Mouse (Mus musculus) ES-Bruce4 (cell line): ENCODE measurements around the gene Triobp. TPM values are rescaled to one million over a fixed set of nuclear protein-coding genes. Genes with fewer than 3 reads are reported as not detected.
"Not testable (repeated sequence)": the region's sequence is repeated elsewhere in the genome, so short reads cannot be mapped to it uniquely, and the experiment has no call there.

Source experiments
- H3K27ac ChIP-seq: 2 replicates; pipeline ENCODE4 v1.5.1; 2012; ENCODE audit warnings: low read length, inconsistent platforms; ENCODE audit not compliant: insufficient read depth
- H3K27me3 ChIP-seq: 2 replicates; pipeline ENCODE4 v1.6.1; 2012; ENCODE audit warnings: mild to moderate bottlenecking, low read length, inconsistent platforms; ENCODE audit not compliant: control insufficient read depth, poor library complexity, insufficient read depth, severe bottlenecking
- H3K36me3 ChIP-seq: 2 replicates; pipeline ENCODE4 v1.6.1; 2012; ENCODE audit warnings: inconsistent platforms, mild to moderate bottlenecking, low read length, moderate library complexity; ENCODE audit not compliant: control insufficient read depth, poor library complexity, insufficient read depth, severe bottlenecking
- H3K4me1 ChIP-seq: one replicate; pipeline ENCODE4 v1.8.1; 2011; ENCODE audit warnings: low read length; ENCODE audit not compliant: control insufficient read depth, insufficient read depth
- H3K4me3 ChIP-seq: 2 replicates; pipeline ENCODE4 v1.5.1; 2011; ENCODE audit warnings: low read depth, mild to moderate bottlenecking, low read length
- H3K9ac ChIP-seq: 2 replicates; pipeline ENCODE4 v1.6.1; 2012; ENCODE audit warnings: low read depth, mild to moderate bottlenecking, inconsistent platforms; ENCODE audit not compliant: poor library complexity, severe bottlenecking
- H3K9me3 ChIP-seq: replicated peaks from 2 replicates; pipeline ENCODE4 v1.6.1; 2012; ENCODE audit warnings: mild to moderate bottlenecking, low read length, inconsistent platforms; ENCODE audit not compliant: control insufficient read depth, poor library complexity, insufficient read depth, severe bottlenecking
- CTCF ChIP-seq: IDR thresholded peaks from one replicate; pipeline ENCODE4 v1.8.1; 2011; ENCODE audit warnings: low read depth, low read length
- EP300 ChIP-seq: IDR thresholded peaks from 2 replicates; pipeline ENCODE4 v1.6.1; 2011; ENCODE audit warnings: low read depth, low read length; ENCODE audit not compliant: insufficient read depth
- POLR2A ChIP-seq: IDR thresholded peaks from one replicate; pipeline ENCODE4 v1.8.1; 2011; ENCODE audit warnings: low read length; ENCODE audit not compliant: insufficient read depth
- polyA plus RNA-seq: library from polyadenylated mRNA; stranded (reverse); fragments of >200 nt; gene quantifications from 2 replicates; pipeline ENCODE4 v1.2.4, GENCODE M21; 2011; ENCODE audit warnings: low read depth; ENCODE audit not compliant: missing spikeins, insufficient read depth, insufficient read length

The Triobp gene
- polyA plus RNA-seq, 1 experiment, result 49.5 TPM

DNA sequence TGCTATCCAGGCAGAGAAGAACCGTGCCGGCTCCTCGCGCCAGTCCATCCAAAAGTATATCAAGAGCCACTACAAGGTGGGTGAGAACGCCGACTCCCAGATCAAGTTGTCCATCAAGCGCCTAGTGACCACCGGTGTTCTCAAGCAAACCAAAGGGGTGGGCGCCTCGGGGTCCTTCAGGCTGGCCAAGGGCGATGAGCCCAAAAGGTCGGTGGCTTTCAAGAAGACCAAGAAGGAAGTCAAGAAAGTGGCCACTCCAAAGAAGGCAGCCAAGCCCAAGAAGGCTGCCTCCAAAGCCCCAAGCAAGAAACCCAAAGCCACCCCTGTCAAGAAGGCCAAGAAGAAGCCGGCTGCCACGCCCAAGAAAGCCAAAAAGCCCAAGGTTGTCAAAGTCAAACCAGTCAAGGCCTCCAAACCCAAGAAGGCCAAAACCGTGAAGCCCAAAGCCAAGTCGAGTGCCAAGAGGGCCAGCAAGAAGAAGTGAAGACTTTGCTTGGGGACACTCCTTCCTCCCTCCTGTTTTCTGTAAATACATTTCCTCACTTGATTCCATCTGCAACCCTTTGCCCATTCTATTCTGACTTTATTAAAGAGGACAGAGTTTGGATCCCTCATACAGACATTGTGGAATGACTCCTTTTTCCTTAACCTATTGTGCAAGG lies 81.4 kb downstream of the Triobp start:
- no peaks in the 10 kb centered on the region for H3K36me3 ChIP-seq
- peak overlapping the region; percentile 67 for H3K4me3 ChIP-seq
- H3K4me1 ChIP-seq, result no peaks in the 10 kb centered on the region
- no peaks in the 10 kb centered on the region for H3K27me3 ChIP-seq
- TF ChIP-seq POLR2A (no peak), CTCF (no peak), EP300 (no peak)
- peak overlapping the region; percentile 97 for H3K9ac ChIP-seq
- H3K9me3 ChIP-seq, result no peaks in the 10 kb centered on the region
- H3K27ac ChIP-seq, result no peak overlapping the region

DNA sequence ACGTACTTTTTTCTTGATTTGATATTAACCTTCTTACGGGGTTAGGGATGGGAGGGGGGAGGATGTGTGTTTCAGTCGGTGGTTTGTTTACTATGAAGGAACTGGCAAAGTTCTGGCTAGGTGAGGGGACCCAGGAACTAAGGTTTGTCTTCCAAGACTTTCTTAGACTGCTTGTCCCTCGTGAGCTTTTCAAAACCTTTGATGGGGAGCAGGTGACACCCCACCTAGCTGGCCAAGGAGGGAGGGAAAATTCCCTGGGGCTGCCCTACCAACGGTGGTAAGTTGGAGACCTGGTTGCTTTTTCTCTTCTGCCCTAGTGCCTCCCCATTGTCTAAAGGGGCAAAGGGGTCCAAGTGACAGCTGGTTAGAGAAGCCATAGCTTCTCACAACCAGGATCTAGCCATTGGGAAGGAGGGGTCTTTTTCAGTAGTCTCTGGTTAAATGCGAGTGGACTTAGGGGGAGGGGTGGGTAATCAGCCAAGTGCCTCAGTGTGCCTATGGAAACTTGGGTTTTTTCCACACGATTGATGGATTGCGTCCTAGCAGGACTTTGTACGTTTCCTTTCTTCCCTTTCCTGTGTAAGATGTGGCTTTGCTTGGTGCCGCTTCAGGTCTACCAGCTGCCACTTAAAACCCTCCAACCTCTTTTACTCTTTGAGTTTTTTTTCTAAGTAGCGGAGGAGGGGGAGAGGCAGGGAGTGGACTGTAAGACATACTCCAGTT lies 82.2 kb downstream of the Triobp start:
- Histone ChIP-seq H3K4me1 (no peaks in the 10 kb centered on the region), H3K27me3 (no peaks in the 10 kb centered on the region), H3K27ac (no peak overlapping the region), H3K36me3 (no peaks in the 10 kb centered on the region), H3K9me3 (no peaks in the 10 kb centered on the region), H3K4me3 (no peak overlapping the region), H3K9ac (no peak overlapping the region)
- TF ChIP-seq EP300 (no peak), POLR2A (no peak), CTCF (no peak)

DNA sequence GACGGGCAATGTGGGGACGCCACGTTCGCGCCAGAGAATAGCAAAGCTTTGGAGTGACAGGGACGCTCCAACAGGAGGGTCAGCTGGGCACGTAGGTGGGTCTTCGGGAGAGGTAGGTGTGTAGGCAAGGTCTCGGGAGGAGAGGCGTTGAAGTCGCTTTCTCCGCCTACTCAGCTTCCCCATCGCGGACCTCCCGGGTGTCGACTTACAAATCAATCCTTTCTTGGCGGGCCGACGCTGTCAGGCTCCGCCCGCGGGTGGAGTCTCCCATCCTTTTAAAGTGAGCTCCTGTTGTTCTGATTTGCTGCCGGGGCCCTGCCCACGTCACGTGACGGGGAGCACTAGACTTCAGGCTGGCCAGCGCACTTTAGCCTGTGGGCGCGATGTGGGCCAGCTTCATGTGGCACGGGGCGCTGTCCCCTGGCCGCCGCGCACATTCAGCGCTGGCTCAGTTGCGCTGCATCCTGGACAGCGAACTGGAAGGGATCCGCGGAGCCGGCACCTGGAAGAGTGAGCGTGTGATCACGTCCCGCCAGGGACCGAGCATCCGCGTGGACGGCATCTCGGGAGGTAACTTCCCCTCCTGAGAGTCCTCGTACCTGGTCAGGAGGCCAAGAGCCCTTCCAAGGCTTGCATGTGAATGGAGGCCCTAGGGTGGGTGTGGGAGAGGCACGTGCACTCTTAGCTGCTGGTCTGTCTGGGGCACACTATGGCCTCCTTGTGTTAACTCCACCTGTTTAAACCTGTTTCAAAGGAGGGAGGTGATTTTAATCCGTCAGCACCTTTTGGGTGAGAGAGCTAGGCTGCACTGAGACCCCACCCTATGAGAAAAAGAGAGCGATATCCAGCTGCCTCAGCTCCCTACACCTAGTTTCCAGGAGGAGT lies 83.3 kb downstream of the Triobp start:
- Histone ChIP-seq H3K4me3 (peak overlapping the region; percentile 63), H3K27ac (no peak overlapping the region), H3K4me1 (no peaks in the 10 kb centered on the region), H3K36me3 (no peaks in the 10 kb centered on the region), H3K27me3 (no peaks in the 10 kb centered on the region), H3K9ac (peak overlapping the region; percentile 7; the same call in 1 of the 2 replicates), H3K9me3 (no peaks in the 10 kb centered on the region)
- TF ChIP-seq EP300 (peak; percentile 46; the same call in 1 of the 2 replicates), CTCF (no peak)

DNA sequence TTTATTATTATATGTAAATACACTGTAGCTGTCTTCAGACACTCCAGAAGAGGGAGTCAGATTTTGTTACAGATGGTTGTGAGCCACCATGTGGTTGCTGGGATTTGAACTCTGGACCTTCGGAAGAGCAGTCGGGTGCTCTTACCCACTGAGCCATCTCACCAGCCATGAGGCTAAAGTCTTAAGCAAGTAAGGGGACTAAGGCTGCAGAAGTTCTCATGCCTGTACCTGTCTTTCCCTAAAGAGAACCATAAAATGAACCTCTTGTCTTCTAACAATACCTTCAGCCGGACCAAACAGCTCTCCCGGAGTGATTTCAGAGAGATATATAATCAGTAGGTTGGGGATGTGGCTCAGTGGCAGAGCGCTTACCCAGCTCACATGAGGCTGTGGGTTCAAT lies 84.4 kb downstream of the Triobp start:
- H3K4me3 ChIP-seq, H3K27ac ChIP-seq, H3K4me1 ChIP-seq, H3K9me3 ChIP-seq, H3K36me3 ChIP-seq, H3K27me3 ChIP-seq, H3K9ac ChIP-seq: not testable (repeated sequence)

DNA sequence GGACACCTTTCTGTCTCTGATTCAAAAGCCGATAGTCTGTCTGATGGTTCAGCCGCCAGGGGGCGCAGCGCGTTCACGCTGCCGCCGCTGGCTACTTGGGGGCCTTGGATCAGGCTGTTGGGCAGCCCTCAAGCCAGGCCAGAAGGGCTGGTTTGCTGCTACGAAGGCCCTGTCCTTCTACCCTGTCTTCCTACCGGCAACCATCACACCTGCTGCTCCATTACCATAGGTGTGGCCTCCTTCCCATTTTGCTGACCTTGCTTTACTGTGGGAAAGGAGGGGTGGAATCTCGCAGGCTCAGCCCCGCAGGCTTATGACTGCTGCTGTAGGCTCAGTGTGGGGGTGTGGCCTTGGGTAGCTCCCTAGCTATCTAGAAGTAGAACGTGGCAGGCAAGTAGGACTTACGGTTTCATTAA lies 90.4 kb downstream of the Triobp start:
- TF ChIP-seq POLR2A (no peak), CTCF (peak; percentile 88), EP300 (no peak)
- H3K9me3 ChIP-seq, result no peaks in the 10 kb centered on the region
- no peak overlapping the region for H3K4me3 ChIP-seq
- H3K27ac ChIP-seq, result no peak overlapping the region
- H3K4me1 ChIP-seq, result peaks cover 5% of the 10 kb centered on the region
- peaks cover 9% of the 10 kb centered on the region; the same call in 1 of the 2 replicates for H3K36me3 ChIP-seq
- no peak overlapping the region for H3K9ac ChIP-seq
- no peaks in the 10 kb centered on the region for H3K27me3 ChIP-seq
